Mouse (Mus musculus) embryo, embryonic 10.5 days (tissue): Measurements from ENCODE around the gene Prss44.
A peak's percentile ranks its signal among the peaks of the same experiment; 100 is the strongest.
"Not testable (repeated sequence)": the region's sequence is repeated elsewhere in the genome, so short reads cannot be mapped to it uniquely, and the experiment has no call there.

Experiments used
- DNase-seq: peaks from one replicate; pipeline ENCODE4 v3.0.0-alpha.2; 2015; ENCODE audit warnings: low spot score

Prss44 gene

DNA sequence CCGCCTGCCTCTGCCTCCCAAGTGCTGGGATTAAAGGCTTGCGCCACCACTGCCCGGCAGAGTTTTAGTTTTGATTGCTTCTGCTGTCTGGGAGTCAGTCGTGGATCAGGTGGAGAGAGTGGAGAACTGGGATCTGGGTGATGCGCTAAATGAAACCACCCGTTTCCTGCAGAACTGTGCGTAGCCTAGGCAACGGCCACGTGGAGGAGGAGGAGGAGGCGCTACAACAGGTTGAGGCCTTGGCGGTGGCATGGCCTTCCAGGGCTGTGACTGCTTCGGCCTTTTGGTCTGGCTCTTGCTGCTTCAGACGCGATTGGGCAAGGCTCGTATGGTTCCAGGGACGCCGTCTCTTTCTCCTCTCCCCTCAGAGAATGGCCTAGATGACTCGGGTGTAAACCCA lies at the start of gene Prss44:
Gene Prss44, plus strand, starts transcription at position 206 of the 400 bp plus-strand sequence.
- DNase-seq: no peak

DNA sequence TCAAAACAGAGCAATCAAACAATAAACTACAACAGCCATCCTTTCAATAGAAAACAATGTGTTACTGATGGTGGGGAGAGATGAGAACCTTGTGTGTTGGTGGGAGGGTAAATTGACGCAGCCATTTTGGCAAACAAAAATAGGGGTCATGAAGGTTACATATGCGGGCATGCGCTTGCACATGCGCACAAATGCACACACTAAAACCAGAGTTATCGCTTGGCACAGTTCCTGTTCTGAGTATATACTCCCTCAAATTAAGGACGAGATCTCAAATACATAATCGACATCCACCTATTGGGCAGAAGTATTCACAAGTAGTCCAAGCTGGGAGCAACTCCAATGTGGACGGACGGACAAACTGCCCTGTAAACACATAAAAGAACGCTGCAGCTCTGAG lies 41.5 kb upstream of the Prss44 start:
- DNase-seq: no peak

DNA sequence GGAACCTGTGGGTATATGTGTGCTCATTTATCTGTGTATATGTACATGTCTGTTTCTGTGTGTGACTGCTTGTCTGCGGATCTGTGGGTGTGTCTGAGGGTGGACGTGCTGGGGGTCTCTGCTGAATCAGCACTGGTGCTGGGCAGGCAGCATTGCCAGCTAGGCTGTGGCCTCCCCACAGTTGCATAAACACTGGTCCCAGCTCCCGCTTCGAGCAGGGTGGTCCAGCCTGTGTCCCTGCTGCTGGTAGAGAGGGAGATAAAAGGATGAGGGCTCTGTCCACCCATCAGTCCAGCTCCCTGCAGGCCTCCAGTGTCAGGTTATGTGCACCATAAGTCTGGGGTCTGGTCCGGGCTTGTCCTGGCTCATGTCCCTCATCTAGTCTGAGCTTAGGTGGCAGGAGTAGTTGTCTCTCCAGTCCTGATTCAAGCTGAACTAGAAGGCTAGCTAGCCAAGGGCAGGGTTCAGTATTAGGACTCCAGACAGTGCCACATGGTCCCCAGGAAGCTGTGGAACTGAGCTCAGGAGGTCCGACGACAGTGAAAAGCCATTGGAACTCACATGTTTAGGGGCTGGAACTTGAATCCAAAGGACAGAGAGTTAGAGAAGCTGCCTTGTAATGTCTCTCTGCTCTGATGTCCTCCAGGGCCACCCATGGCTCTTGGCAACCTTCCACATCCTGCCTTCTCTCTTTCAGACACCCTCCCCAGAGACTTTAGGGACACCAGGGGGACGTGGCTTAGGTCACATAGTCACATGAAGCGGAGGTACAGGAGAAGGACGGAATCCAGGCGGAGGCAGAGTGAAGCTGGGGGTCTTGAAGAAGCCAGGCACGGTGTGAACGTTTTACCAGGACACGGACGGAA lies 39.2 kb upstream of the Prss44 start:
- no peak for DNase-seq

- no peak for DNase-seq
These were observed 38.3 kb upstream of the Prss44 start for GRCm38 (mm10) chr9:110775269-110776022.

GRCm38 (mm10) chr9:110778100-110778499 lies 35.7 kb upstream of the Prss44 start:
- no peak for DNase-seq

DNA sequence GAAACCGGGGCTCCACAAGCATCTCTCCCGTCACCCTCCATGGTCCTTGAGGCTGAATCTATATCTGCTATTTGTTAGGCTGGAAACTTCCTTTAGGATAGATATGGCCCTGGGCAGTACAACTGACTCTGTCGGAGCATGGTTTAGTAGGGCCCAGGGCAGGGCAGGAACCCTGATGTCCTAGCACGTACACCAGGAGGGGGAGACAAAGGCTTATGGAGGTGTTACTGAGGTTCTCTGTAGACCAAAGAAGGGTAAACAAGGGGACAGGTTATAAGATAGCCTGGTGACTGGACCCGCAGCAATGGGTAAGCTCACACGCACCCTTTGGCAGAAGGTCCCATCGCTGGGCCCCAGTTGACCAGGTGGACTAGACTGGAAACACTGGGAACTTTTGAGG lies 35.2 kb upstream of the Prss44 start:
- DNase-seq: no peak

DNA sequence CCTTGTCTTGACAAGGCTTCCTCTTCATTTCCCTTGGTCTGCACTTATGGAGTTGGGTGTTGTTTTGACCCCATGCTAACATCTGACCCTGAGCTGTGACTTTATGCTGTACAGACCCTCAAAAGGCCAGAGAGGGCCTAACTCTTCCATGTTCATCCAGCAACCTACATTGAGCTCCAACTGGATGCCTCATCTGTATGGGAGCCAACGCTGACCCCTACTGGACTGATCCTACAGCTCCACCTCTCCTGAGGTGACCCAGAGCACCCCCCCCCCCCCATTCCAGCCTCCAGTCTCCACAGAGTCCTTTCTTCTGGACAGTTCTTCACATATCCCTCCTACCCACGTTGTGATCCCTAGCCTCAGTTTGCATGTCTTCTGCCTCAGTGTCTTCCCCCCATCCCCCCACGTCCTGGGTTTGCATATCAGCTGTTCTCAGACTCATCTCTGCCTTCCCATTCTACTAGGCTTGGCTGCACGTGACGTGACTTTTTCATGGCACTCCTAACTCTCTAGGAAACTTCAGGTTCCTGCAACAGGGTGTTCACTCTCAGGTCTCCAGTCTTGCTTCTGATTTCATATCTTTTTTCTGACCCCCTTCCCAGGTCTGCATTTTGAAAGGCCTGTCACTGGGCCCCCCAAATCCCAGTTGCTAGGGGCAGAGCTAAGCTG lies 34.4 kb upstream of the Prss44 start:
- peak; percentile 69 for DNase-seq

DNA sequence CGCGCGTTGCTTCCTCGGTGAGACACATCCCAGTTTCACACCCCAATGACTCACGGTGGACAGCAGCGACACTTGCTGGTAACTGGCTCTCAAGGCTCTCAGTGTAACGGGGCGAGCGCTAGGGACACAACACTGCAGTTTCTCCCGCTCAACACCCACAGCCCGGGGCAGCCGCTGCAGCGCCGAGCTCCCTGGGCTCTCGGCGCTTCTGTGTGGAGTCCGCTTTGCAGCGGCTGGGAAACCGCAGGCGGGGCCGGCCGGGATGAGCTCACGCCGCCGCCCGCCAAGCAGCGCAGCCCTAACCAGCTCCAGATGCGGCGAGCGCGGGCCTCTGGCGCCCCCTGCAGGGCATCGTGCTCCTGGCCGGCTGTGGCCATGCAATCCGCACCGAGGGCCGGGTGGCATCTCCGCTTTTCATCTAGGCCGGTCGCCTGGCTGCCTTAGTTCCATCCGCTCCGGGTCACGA lies 32.5 kb upstream of the Prss44 start:
- peak; percentile 96 for DNase-seq

GRCm38 (mm10) chr9:110781731-110782130 lies 32.1 kb upstream of the Prss44 start:
- peak; percentile 83 for DNase-seq

DNA sequence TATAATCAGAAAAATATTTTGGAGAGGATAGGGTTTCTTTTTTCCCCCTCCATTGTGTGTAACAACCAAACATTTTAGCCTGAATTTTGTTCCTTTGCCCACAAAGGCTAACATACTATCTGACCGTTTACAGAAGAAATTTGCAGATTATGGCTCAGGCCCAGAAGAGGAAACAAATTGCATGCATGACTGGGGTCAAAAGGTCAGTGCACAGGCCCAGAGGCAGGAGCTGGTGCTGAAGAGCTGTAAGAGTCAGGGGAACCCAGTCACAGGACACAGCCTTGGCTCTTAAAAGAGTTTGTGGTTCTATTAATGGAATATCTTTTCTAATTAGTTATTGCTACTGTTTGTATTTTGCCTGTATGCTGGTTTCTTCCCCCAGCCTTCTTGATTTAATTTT lies 30.2 kb upstream of the Prss44 start:
- peak; percentile 48 for DNase-seq

GRCm38 (mm10) chr9:110788169-110788568 lies 25.6 kb upstream of the Prss44 start:
- DNase-seq: no peak

GRCm38 (mm10) chr9:110790462-110790861 lies 23.3 kb upstream of the Prss44 start:
- no peak for DNase-seq

DNA sequence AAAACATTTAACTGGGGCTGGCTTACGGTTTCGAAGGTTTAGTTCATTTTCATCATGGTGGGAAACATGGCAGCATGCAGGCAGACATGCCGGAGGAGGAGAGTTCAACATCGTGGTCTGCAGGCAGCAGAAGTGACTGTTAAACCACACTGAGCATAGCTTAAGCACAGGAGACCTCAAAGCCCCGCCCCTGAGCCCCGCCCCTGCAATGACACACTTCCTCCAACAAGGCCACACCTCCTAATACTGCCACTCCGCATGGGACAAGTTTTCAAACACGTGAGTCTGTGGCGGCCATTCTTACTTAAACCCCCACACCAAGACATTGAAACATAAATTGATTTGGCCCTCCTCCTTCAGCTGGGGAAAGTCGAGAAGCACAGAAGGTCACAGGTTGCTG lies 16.8 kb upstream of the Prss44 start:
- no peak for DNase-seq

GRCm38 (mm10) chr9:110797866-110798265 lies 15.9 kb upstream of the Prss44 start, which contains the start of gene Prss42:
Gene Prss42 (plus strand): TSS chr9:110798166.
- DNase-seq: no peak

GRCm38 (mm10) chr9:110800834-110801479 lies 12.8 kb upstream of the Prss44 start:
- no peak for DNase-seq

- no peak for DNase-seq
These were observed 10.5 kb upstream of the Prss44 start for GRCm38 (mm10) chr9:110803294-110803693.

DNA sequence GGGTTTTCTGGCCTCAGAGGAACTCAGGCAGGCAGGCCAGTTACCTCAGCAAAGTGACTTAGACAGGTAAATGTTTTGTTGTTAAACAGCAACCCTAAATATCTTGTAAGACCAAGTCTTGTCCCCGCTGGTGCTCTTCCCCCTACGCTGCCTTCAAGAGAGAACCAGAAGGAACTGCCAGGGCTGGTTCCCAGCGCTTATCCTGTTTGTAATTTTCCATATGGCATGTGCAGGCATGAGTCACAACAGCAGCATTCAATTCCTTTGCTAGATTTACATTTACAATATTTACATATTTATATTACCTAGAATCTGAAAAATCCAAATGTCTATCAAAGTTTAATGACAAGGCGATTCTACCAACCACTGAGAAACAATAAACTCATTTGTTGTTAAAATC lies 3.7 kb upstream of the Prss44 start:
- no peak for DNase-seq

- not testable (repeated sequence) for DNase-seq
These were observed 6.8 kb downstream of the Prss44 start for GRCm38 (mm10) chr9:110820546-110820945.

GRCm38 (mm10) chr9:110821436-110821835 lies 7.6 kb downstream of the Prss44 start:
- DNase-seq: no peak

DNA sequence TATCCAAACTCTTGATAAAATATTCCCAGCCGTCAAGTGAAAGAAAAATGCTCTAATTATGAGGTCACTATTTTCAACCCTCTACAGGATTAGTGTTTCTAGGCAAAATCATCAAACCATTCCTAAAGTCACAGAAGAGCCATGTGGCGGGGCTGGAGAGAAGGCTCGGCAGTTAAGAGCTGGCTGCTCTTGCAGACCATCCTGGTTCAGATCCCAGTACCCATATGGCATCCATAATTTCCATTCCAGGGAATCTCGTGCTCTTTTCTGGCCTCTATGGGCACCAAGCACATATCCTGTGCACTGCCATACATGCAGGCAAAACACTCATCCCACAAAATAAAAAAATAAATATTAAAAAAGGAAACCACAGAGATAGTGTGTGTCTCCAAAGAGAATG lies 11.6 kb downstream of the Prss44 start:
- DNase-seq: no peak

- no peak for DNase-seq
These were observed 12.0 kb downstream of the Prss44 start for GRCm38 (mm10) chr9:110825832-110826231.

- no peak for DNase-seq
These were observed 12.6 kb downstream of the Prss44 start, which contains the start of gene Prss43 for GRCm38 (mm10) chr9:110826390-110826789. Gene Prss43 (plus strand): TSS chr9:110826690.
